Mouse (Mus musculus) kidney, embryonic 16.5 days (tissue): Measurements from ENCODE around the gene Mfsd4b5. TPM values are rescaled to one million over a fixed set of nuclear protein-coding genes. Genes with fewer than 3 reads are reported as not detected.
"Not testable (repeated sequence)": the region's sequence is repeated elsewhere in the genome, so short reads cannot be mapped to it uniquely, and the experiment has no call there.

Source experiments
- ATAC-seq: fragments of 200-750 bp; cut with Nextera tagmentation; 2 replicates; pipeline ENCODE4 v1.8.0; 2017; ENCODE audit warnings: moderate TSS enrichment; ENCODE audit not compliant: low FRiP score, low TSS enrichment
- H3K27ac ChIP-seq: fragments of 300-500 bp; sonication (generic); 2 replicates; pipeline ENCODE4 v1.5.1; 2014; ENCODE audit warnings: low read length
- H3K27me3 ChIP-seq: fragments of 300-500 bp; sonication (generic); 2 replicates; pipeline ENCODE4 v1.6.1; 2014; ENCODE audit warnings: low read length, control low read depth, mixed read lengths; ENCODE audit not compliant: insufficient read depth
- H3K36me3 ChIP-seq: fragments of 300-500 bp; sonication (generic); 2 replicates; pipeline ENCODE4 v1.6.1; 2014; ENCODE audit warnings: low read length, control low read depth, mixed read lengths; ENCODE audit not compliant: insufficient read depth
- H3K4me1 ChIP-seq: fragments of 300-500 bp; sonication (generic); 2 replicates; pipeline ENCODE4 v1.6.1; 2014; ENCODE audit warnings: low read length, control low read depth, mixed read lengths; ENCODE audit not compliant: insufficient read depth
- H3K4me2 ChIP-seq: fragments of 300-500 bp; sonication (generic); replicated peaks from 2 replicates; pipeline ENCODE4 v1.6.1; 2014; ENCODE audit warnings: low read depth, low read length
- H3K4me3 ChIP-seq: fragments of 300-500 bp; sonication (generic); 2 replicates; pipeline ENCODE4 v1.5.1; 2014; ENCODE audit warnings: mild to moderate bottlenecking, low read length
- H3K9ac ChIP-seq: fragments of 300-500 bp; sonication (generic); replicated peaks from 2 replicates; pipeline ENCODE4 v1.6.1; 2014; ENCODE audit warnings: low read length
- H3K9me3 ChIP-seq: fragments of 300-500 bp; sonication (generic); 2 replicates; pipeline ENCODE4 v1.6.1; 2016; ENCODE audit warnings: low read length, control low read depth
- WGBS: fragments of 180-500 bp; shearing (Covaris S2); extraction: QIAGEN DNeasy Blood & Tissue Kit; methylation state at CpG from one replicate; pipeline ENCODE4 v1.1.7; 2014; 5-methylcytosine and 5-hydroxymethylcytosine counted together
- polyA plus RNA-seq: library from polyadenylated mRNA; unstranded; fragments of >200 nt; fragmentation: Nextera tagmentation; extraction: Ambion mirVana; gene quantifications from 2 replicates; pipeline ENCODE4 v1.2.1, GENCODE M21; 2015

The Mfsd4b5 gene
- polyA plus RNA-seq, 1 experiment from 2014 or later = 7.5 TPM

- no peaks in the 10 kb centered on the region for H3K4me1 ChIP-seq
- H3K9ac ChIP-seq = no peak overlapping the region
- H3K36me3 ChIP-seq = no peaks in the 10 kb centered on the region
- 97% methylated on average over 2 of the region's 2 CpGs for WGBS
- no peaks in the 10 kb centered on the region for H3K9me3 ChIP-seq
- no peak overlapping the region for H3K4me2 ChIP-seq
- no peak overlapping the region for H3K4me3 ChIP-seq
- H3K27me3 ChIP-seq = no peaks in the 10 kb centered on the region
- no peak overlapping the region for H3K27ac ChIP-seq
- no peak for ATAC-seq
These were observed 37.0 kb downstream of the Mfsd4b5 start for GRCm38 (mm10) chr10:39949377-39949954.

GRCm38 (mm10) chr10:39947195-39947594 is 39.3 kb downstream of the Mfsd4b5 start:
- WGBS = 79% methylated on average over 3 of the region's 3 CpGs
- not testable (repeated sequence) for H3K4me2 ChIP-seq, H3K9ac ChIP-seq, H3K4me1 ChIP-seq, H3K27ac ChIP-seq, H3K9me3 ChIP-seq, H3K4me3 ChIP-seq, ATAC-seq, H3K36me3 ChIP-seq, H3K27me3 ChIP-seq

GRCm38 (mm10) chr10:39936553-39936952 is 49.9 kb downstream of the Mfsd4b5 start:
- Histone ChIP-seq H3K9me3 (no peaks in the 10 kb centered on the region), H3K4me2 (no peak overlapping the region), H3K9ac (no peak overlapping the region), H3K4me3 (no peak overlapping the region), H3K4me1 (no peaks in the 10 kb centered on the region), H3K27me3 (no peaks in the 10 kb centered on the region), H3K27ac (no peak overlapping the region), H3K36me3 (no peaks in the 10 kb centered on the region)
- 80% methylated on average over 7 of the region's 7 CpGs for WGBS
- ATAC-seq = no peak

- no peaks in the 10 kb centered on the region for H3K9me3 ChIP-seq
- 0 out of 2 replicates have a peak, but pooled peaks cover 3% of the 10 kb centered on the region for H3K4me1 ChIP-seq
- H3K27ac ChIP-seq = no peak within 1 kb of the TSS
- no peaks in the 10 kb centered on the region for H3K36me3 ChIP-seq
- H3K4me3 ChIP-seq = peak within 1 kb of the TSS; percentile 52
- H3K4me2 ChIP-seq = peak within 1 kb of the TSS; percentile 90
- peak; percentile 69 for ATAC-seq
- H3K9ac ChIP-seq = peak within 1 kb of the TSS; percentile 63
- peaks cover 8% of the 10 kb centered on the region for H3K27me3 ChIP-seq
- 1% methylated on average over 39 of the region's 41 CpGs for WGBS
These were observed 59.8 kb downstream of the Mfsd4b5 start, which contains the start of gene Mfsd4b2 for GRCm38 (mm10) chr10:39926616-39927139. Gene Mfsd4b2 (minus strand): TSS chr10:39926923.

- H3K27me3 ChIP-seq, H3K9me3 ChIP-seq, ATAC-seq, H3K36me3 ChIP-seq, H3K9ac ChIP-seq, H3K27ac ChIP-seq, H3K4me2 ChIP-seq, H3K4me1 ChIP-seq, H3K4me3 ChIP-seq: not testable (repeated sequence)
- 63% methylated on average over 8 of the region's 8 CpGs for WGBS
These were observed 61.9 kb downstream of the Mfsd4b5 start for GRCm38 (mm10) chr10:39924556-39924955.

GRCm38 (mm10) chr10:39912616-39913015 is 73.8 kb downstream of the Mfsd4b5 start:
- Histone ChIP-seq H3K4me2 (no peak overlapping the region), H3K9me3 (no peaks in the 10 kb centered on the region), H3K36me3 (no peaks in the 10 kb centered on the region), H3K4me1 (no peaks in the 10 kb centered on the region), H3K27ac (no peak overlapping the region), H3K4me3 (no peak overlapping the region), H3K9ac (no peak overlapping the region), H3K27me3 (no peaks in the 10 kb centered on the region)
- no peak for ATAC-seq

- no peak for ATAC-seq
- H3K4me3 ChIP-seq = no peak overlapping the region
- no peak overlapping the region for H3K9ac ChIP-seq
- WGBS = 66% methylated on average over 13 of the region's 13 CpGs
- no peaks in the 10 kb centered on the region for H3K36me3 ChIP-seq
- H3K4me2 ChIP-seq = no peak overlapping the region
- no peaks in the 10 kb centered on the region for H3K27me3 ChIP-seq
- peaks cover 6% of the 10 kb centered on the region for H3K4me1 ChIP-seq
- no peaks in the 10 kb centered on the region for H3K9me3 ChIP-seq
- no peak overlapping the region for H3K27ac ChIP-seq
These were observed 77.5 kb downstream of the Mfsd4b5 start for GRCm38 (mm10) chr10:39908768-39909441.

Other genes with a start within 250 kb of the Mfsd4b5 start
- gene Mfsd4b4, start 87.4 kb downstream of the Mfsd4b5 start, polyA plus RNA-seq = 4.9 and 5.1 TPM in 2 replicates
- gene Mfsd4b2, start 59.7 kb downstream of the Mfsd4b5 start, polyA plus RNA-seq = not detected in 2 replicates
- gene Mfsd4b3, start 26.5 kb downstream of the Mfsd4b5 start, polyA plus RNA-seq = 3.6 and 4.0 TPM in 2 replicates
- gene Mfsd4b1, start 38.6 kb upstream of the Mfsd4b5 start, polyA plus RNA-seq = 9.0 and 12.0 TPM in 2 replicates
- 9.6 and 10.3 TPM in 2 replicates for gene Slc16a10, start 155.6 kb upstream of the Mfsd4b5 start, polyA plus RNA-seq